Mouse (Mus musculus) bone marrow macrophage, adult 2 months (primary cell): ENCODE measurements at regions not wholly inside any gene's neighbourhood (a gene's known extent, or its start where the extent isn't known, plus 50 kb on each side); places are given as distances from the start of the nearest gene placed in this dataset.

Source experiments
- H3K27ac ChIP-seq: 2 replicates; pipeline ENCODE4 v1.5.1; 2012; ENCODE audit warnings: low read depth, low read length; ENCODE audit not compliant: insufficient read depth
- H3K4me1 ChIP-seq: 2 replicates; pipeline ENCODE4 v1.6.1; 2012; ENCODE audit warnings: low read length; ENCODE audit not compliant: control insufficient read depth, insufficient read depth
- H3K4me3 ChIP-seq: 2 replicates; pipeline ENCODE4 v1.5.1; 2012; ENCODE audit warnings: mild to moderate bottlenecking, low read length, moderate library complexity; ENCODE audit not compliant: insufficient read depth
- CTCF ChIP-seq: IDR thresholded peaks from 2 replicates; pipeline ENCODE4 v1.5.1; 2012; ENCODE audit warnings: low read depth, mild to moderate bottlenecking, low read length, moderate library complexity
- POLR2A ChIP-seq: IDR thresholded peaks from 2 replicates; pipeline ENCODE4 v1.6.1; 2012; ENCODE audit warnings: mild to moderate bottlenecking, low read depth, low read length, borderline replicate concordance

DNA sequence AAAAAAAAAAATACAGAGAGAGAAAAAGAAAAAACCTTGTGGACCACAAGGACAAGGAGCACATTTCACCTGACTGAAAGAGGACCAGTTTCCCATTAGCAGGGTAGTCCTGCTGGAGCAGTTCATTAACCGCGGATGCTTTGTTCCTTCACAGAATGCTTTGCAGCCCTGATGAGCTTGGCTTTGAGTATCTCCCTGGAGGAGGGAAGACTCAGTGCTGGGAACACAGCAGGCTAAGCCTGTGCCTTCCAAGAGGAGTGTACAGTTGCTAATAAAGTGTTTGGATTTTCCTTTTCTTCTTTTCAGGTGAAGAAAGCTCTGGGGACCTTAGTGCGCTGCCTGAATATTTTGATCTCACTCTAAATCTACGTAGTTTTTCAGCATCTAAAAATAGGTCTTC, 980.3 kb upstream of the Map3k7 start:
- H3K4me1 ChIP-seq: no peaks in the 10 kb centered on the region
- no peak for TF ChIP-seq POLR2A
- no peak for TF ChIP-seq CTCF
- H3K27ac ChIP-seq: no peak overlapping the region
- no peak overlapping the region for H3K4me3 ChIP-seq

GRCm38 (mm10) chr4:31012006-31012405, 951.9 kb upstream of the Map3k7 start:
- Histone ChIP-seq H3K4me1 (no peaks in the 10 kb centered on the region), H3K4me3 (no peak overlapping the region), H3K27ac (no peak overlapping the region)
- TF ChIP-seq POLR2A (no peak), CTCF (no peak)

DNA sequence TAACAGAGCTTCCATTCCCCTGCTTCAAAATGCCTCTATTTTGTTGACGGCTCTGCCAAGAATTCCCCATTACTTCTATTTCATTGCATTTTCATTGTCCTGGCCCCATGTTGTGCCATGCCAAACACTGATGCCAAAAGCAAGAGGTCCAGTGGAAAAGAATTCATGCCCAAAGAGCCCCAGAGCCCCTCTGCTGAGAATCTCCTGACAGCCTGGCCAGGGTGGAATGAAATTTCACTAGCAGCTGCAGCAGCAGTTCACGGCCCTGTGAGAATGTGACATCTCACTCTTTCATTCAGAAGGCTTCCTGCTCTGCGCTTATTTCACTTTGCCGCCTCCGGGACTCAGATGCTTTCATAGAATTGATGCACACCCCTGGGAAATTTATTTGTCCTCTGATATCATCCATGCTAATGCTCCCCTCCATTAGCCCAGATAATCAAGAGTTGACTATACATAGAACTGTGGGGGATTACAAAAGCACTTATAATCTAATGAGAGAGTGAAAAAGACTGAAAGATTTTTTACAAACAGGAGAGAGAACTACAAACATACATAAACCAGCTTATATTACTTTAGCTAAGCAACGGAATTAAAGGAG, 911.7 kb upstream of the Map3k7 start:
- no peak for TF ChIP-seq POLR2A
- TF ChIP-seq CTCF: no peak
- no peaks in the 10 kb centered on the region for H3K4me1 ChIP-seq
- no peak overlapping the region for H3K27ac ChIP-seq
- no peak overlapping the region for H3K4me3 ChIP-seq

- no peaks in the 10 kb centered on the region for H3K4me1 ChIP-seq
- no peak for TF ChIP-seq POLR2A
- TF ChIP-seq CTCF: no peak
- no peak overlapping the region for H3K27ac ChIP-seq
- H3K4me3 ChIP-seq: no peak overlapping the region
These were observed 887.7 kb upstream of the Map3k7 start for GRCm38 (mm10) chr4:31076236-31076635.

DNA sequence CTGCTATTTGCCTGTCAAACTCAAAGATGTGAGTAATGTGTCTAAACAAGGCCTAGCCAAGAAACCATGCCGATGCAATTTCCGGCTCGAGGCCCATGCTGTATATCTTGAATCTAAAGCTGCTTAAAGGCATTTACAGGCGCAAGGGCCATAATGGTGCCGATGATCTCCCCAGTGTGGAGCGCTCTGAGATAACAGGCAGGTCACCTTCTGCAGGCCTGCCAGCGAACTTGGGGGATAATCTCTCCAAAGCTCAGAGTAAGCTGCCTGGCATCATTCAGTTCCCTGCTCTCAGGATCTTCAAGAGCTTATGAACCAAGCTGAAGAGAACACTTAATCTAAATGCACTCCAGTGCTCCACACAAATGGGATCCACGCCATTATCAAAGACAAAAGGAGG, 842.3 kb upstream of the Map3k7 start:
- Histone ChIP-seq H3K4me3 (no peak overlapping the region), H3K27ac (no peak overlapping the region), H3K4me1 (no peaks in the 10 kb centered on the region)
- no peak for TF ChIP-seq CTCF
- TF ChIP-seq POLR2A: no peak

- Histone ChIP-seq H3K4me1 (no peaks in the 10 kb centered on the region), H3K4me3 (no peak overlapping the region), H3K27ac (no peak overlapping the region)
- no peak for TF ChIP-seq CTCF
- TF ChIP-seq POLR2A: no peak
These were observed 820.7 kb upstream of the Map3k7 start for GRCm38 (mm10) chr4:31143166-31143565.

GRCm38 (mm10) chr4:31167431-31167830, 796.5 kb upstream of the Map3k7 start:
- no peaks in the 10 kb centered on the region for H3K4me1 ChIP-seq
- TF ChIP-seq CTCF (no peak), POLR2A (no peak)
- no peak overlapping the region for H3K4me3 ChIP-seq
- no peak overlapping the region for H3K27ac ChIP-seq

- Histone ChIP-seq H3K4me3 (no peak overlapping the region), H3K27ac (no peak overlapping the region), H3K4me1 (no peaks in the 10 kb centered on the region)
- TF ChIP-seq POLR2A: no peak
- TF ChIP-seq CTCF: no peak
These were observed 795.5 kb upstream of the Map3k7 start for GRCm38 (mm10) chr4:31168357-31168756.

GRCm38 (mm10) chr4:31171190-31171589, 792.7 kb upstream of the Map3k7 start:
- no peaks in the 10 kb centered on the region for H3K4me1 ChIP-seq
- no peak overlapping the region for H3K27ac ChIP-seq
- TF ChIP-seq POLR2A (no peak), CTCF (no peak)
- no peak overlapping the region for H3K4me3 ChIP-seq

DNA sequence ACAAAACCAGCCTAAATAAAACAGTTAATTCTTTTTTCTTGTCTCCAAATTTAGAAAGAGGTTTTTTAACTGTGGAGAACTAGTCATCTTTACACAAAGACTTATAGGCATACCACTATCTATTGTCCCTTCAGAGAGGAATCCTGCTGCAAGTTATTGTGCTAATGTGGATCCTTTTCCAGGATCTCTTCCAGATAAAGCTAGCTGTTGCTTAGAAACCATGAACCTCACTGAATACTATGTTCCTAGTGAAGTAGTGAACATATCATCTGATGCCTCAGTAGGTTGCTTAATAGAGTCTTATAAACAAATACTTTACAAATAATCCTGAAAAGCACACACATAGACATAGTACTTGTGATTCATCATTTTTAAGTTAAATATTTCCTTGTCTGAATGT, 766.0 kb upstream of the Map3k7 start:
- H3K27ac ChIP-seq: no peak overlapping the region
- H3K4me3 ChIP-seq: no peak overlapping the region
- H3K4me1 ChIP-seq: no peaks in the 10 kb centered on the region
- TF ChIP-seq CTCF: no peak
- TF ChIP-seq POLR2A: no peak

DNA sequence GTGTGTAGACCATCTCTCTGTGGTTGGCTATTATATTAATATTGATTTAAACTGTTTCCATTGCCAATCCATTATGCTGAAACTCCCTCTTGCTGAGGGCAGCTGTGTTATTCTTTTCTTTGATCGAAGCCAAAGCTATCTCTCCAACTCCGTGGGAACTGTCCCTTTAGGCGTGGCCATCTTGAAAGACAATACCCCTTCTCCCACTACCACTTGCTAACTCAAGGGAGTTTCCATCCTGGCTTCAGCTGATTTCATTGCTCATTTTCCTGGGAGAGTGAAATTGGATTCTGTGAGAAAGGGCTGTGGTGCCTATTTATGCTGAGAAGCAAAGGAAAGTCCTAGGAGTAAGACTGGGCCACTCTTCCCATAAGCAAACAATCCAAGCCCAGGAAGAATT, 760.6 kb upstream of the Map3k7 start:
- Histone ChIP-seq H3K4me1 (no peaks in the 10 kb centered on the region), H3K27ac (no peak overlapping the region), H3K4me3 (no peak overlapping the region)
- TF ChIP-seq CTCF: no peak
